Mouse (Mus musculus): ENCODE data around the gene Wap. TPM values are rescaled to one million over a fixed set of nuclear protein-coding genes. Genes with fewer than 3 reads are reported as not detected.

Gene Wap
- total and polyA plus RNA-seq, 3 experiments = not detected

GRCm38 (mm10) chr11:6636150-6636549, 2.3 kb downstream of the Wap start:
- Histone ChIP-seq H3K27me3 (replicated peaks) (no peaks in the 10 kb centered on the region), H3K36me3 (replicated peaks in 1 of 2; ENCODE audit: control insufficient read depth in 1 of 2, insufficient read depth in 1 of 2, low read length in 1 of 2) (no peaks in the 10 kb centered on the region), H3K9ac (ENCODE audit: insufficient read depth, low read depth) (no peak overlapping the region), H3K9me3 (replicated peaks; ENCODE audit: low read length) (peaks cover 6% of the 10 kb centered on the region), H3K27ac (ENCODE audit: insufficient read depth, low read depth) (no peak overlapping the region), H3K4me3 (replicated peaks in 1 of 3; ENCODE audit: low read depth in 2 of 3, low read length in 2 of 3, poor library complexity in 1 of 3) (no peak overlapping the region), H3K4me1 (ENCODE audit: control insufficient read depth in 1 of 2, insufficient read depth in 2 of 2) (peaks cover 0 to 8% of the 10 kb centered on the region in 2 experiments; a peak in 3 of 4 replicates), H3K79me2 (replicated peaks; ENCODE audit: control insufficient read depth, extremely low read depth, insufficient read depth, poor library complexity, severe bottlenecking) (no peaks in the 10 kb centered on the region), H3K4me2 (ENCODE audit: insufficient read depth, low read depth, poor library complexity, severe bottlenecking) (no peak overlapping the region)
- dilution Hi-C loops (cut with MboI; ENCODE audit: extremely low pct_ligation_motif_present, extremely low pct_unique_long_range_greater_than_20kb, low sequenced_read_pairs) = no loop called here
- in situ Hi-C loops (cut with MboI; ENCODE audit: low pct_ligation_motif_present, low pct_unique_long_range_greater_than_20kb, low sequenced_read_pairs) = no loop called here
- peak; percentile 43 for DNase-seq (ENCODE audit: extremely low read depth)
- no peak for TF ChIP-seq EP300 (IDR thresholded peaks at IDR 0.05; ENCODE audit: low read length)
- no peak for TF ChIP-seq POLR2AphosphoS2 (IDR thresholded peaks at IDR 0.05; ENCODE audit: low read depth, low read length)
- peak; percentile 30 for TF ChIP-seq SMC3 (IDR thresholded peaks at IDR 0.05; ENCODE audit: low read depth, low read length)
- peak; percentile 16 to 71; a peak in 2 of 4 replicates for TF ChIP-seq CTCF (conservative IDR thresholded peaks at IDR 0.05 in 1 of 2, IDR thresholded peaks at IDR 0.05 in 1 of 2; ENCODE audit: low read depth in 2 of 2, low read length in 2 of 2)
- TF ChIP-seq ZC3H11A (IDR thresholded peaks at IDR 0.05; ENCODE audit: low read depth, low read length) = no peak

- Histone ChIP-seq H3K27ac (ENCODE audit: insufficient read depth, low read depth) (no peak overlapping the region), H3K27me3 (replicated peaks) (no peaks in the 10 kb centered on the region), H3K4me3 (replicated peaks in 1 of 3; ENCODE audit: low read depth in 2 of 3, low read length in 2 of 3, poor library complexity in 1 of 3) (no peak overlapping the region), H3K9ac (ENCODE audit: insufficient read depth, low read depth) (no peak overlapping the region), H3K36me3 (replicated peaks in 1 of 2; ENCODE audit: control insufficient read depth in 1 of 2, insufficient read depth in 1 of 2, low read length in 1 of 2) (peaks cover 0 to 3% of the 10 kb centered on the region in 2 experiments), H3K4me1 (ENCODE audit: control insufficient read depth in 1 of 2, insufficient read depth in 2 of 2) (peaks cover 9 to 22% of the 10 kb centered on the region in 2 experiments), H3K79me2 (replicated peaks; ENCODE audit: control insufficient read depth, extremely low read depth, insufficient read depth, poor library complexity, severe bottlenecking) (peaks cover 17% of the 10 kb centered on the region), H3K4me2 (ENCODE audit: insufficient read depth, low read depth, poor library complexity, severe bottlenecking) (no peak overlapping the region), H3K9me3 (replicated peaks; ENCODE audit: low read length) (peaks cover 7% of the 10 kb centered on the region)
- in situ Hi-C loops (cut with MboI; ENCODE audit: low pct_ligation_motif_present, low pct_unique_long_range_greater_than_20kb, low sequenced_read_pairs) (no loop called here), dilution Hi-C loops (cut with MboI; ENCODE audit: extremely low pct_ligation_motif_present, extremely low pct_unique_long_range_greater_than_20kb, low sequenced_read_pairs) (no loop called here)
- DNase-seq (ENCODE audit: extremely low read depth) = peak; percentile 69
- TF ChIP-seq SIN3A (IDR thresholded peaks at IDR 0.05; ENCODE audit: low read length) (no peak), MYC (IDR thresholded peaks at IDR 0.05; ENCODE audit: low read depth, low read length) (0 out of 2 replicates have a peak, but pooled peaks have one; percentile 27), CTCF (conservative IDR thresholded peaks at IDR 0.05 in 1 of 2, IDR thresholded peaks at IDR 0.05 in 1 of 2; ENCODE audit: low read depth in 2 of 2, low read length in 2 of 2) (peak; percentile 8 to 64; a peak in 2 of 4 replicates), RAD21 (IDR thresholded peaks at IDR 0.05; ENCODE audit: low read depth, low read length) (peak; percentile 56), SMC3 (IDR thresholded peaks at IDR 0.05; ENCODE audit: low read depth, low read length) (peak; percentile 26; the same call in 1 of the 2 replicates)
Observed at GRCm38 (mm10) chr11:6629655-6630054, 8.8 kb downstream of the Wap start.

GRCm38 (mm10) chr11:6628568-6628967, 9.9 kb downstream of the Wap start:
- H3K79me2 ChIP-seq (replicated peaks; ENCODE audit: control insufficient read depth, extremely low read depth, insufficient read depth, poor library complexity, severe bottlenecking) = peaks cover 28% of the 10 kb centered on the region
- TF ChIP-seq CHD2 (IDR thresholded peaks at IDR 0.05; ENCODE audit: low read length) = no peak
- no peak for TF ChIP-seq TBP (conservative IDR thresholded peaks at IDR 0.05; ENCODE audit: low read depth, low read length)
- TF ChIP-seq CTCF (conservative IDR thresholded peaks at IDR 0.05 in 1 of 2, IDR thresholded peaks at IDR 0.05 in 1 of 2; ENCODE audit: low read depth in 2 of 2, low read length in 2 of 2) = peak; percentile 66 to 86
- peak; percentile 42; the same call in 1 of the 2 replicates for TF ChIP-seq POLR2A (IDR thresholded peaks at IDR 0.05; ENCODE audit: low read depth, low read length)
- no peak for TF ChIP-seq ETS1 (conservative IDR thresholded peaks at IDR 0.05; ENCODE audit: low read depth, low read length)
- peak; percentile 59; the same call in 1 of the 2 replicates for TF ChIP-seq POLR2AphosphoS2 (IDR thresholded peaks at IDR 0.05; ENCODE audit: low read depth, low read length)
- TF ChIP-seq JUN (IDR thresholded peaks at IDR 0.05; ENCODE audit: insufficient read depth, low read depth, low read length) = no peak
- TF ChIP-seq MAX (IDR thresholded peaks at IDR 0.05; ENCODE audit: low read length) = peak; percentile 84
- no peak for TF ChIP-seq KAT2A (IDR thresholded peaks at IDR 0.05; ENCODE audit: insufficient replicate concordance, low read length)
- TF ChIP-seq CHD1 (IDR thresholded peaks at IDR 0.05; ENCODE audit: low read depth, low read length) = no peak
- TF ChIP-seq SMC3 (IDR thresholded peaks at IDR 0.05; ENCODE audit: low read depth, low read length) = peak; percentile 68
- peak; percentile 94 for TF ChIP-seq MYC (IDR thresholded peaks at IDR 0.05; ENCODE audit: low read depth, low read length)
- no peak for TF ChIP-seq SIN3A (IDR thresholded peaks at IDR 0.05; ENCODE audit: low read length)
- peak; percentile 33 for TF ChIP-seq RAD21 (IDR thresholded peaks at IDR 0.05; ENCODE audit: low read depth, low read length)
- TF ChIP-seq HCFC1 (IDR thresholded peaks at IDR 0.05; ENCODE audit: low read depth, low read length) = peak; percentile 14; the same call in 1 of the 2 replicates
- no peak for TF ChIP-seq BHLHE40 (IDR thresholded peaks at IDR 0.05; ENCODE audit: low read depth, low read length)
- TF ChIP-seq MXI1 (IDR thresholded peaks at IDR 0.05; ENCODE audit: low read depth, low read length) = no peak
- peak; percentile 38; the same call in 1 of the 2 replicates for TF ChIP-seq NRF1 (IDR thresholded peaks at IDR 0.05; ENCODE audit: low read depth, low read length)
- H3K36me3 ChIP-seq (replicated peaks in 1 of 2; ENCODE audit: control insufficient read depth in 1 of 2, insufficient read depth in 1 of 2, low read length in 1 of 2) = peaks cover 5 to 14% of the 10 kb centered on the region in 2 experiments
- no peak overlapping the region for H3K4me2 ChIP-seq (ENCODE audit: insufficient read depth, low read depth, poor library complexity, severe bottlenecking)
- H3K27ac ChIP-seq (ENCODE audit: insufficient read depth, low read depth) = no peak overlapping the region
- H3K4me1 ChIP-seq (ENCODE audit: control insufficient read depth in 1 of 2, insufficient read depth in 2 of 2) = peaks cover 11 to 24% of the 10 kb centered on the region in 2 experiments
- dilution Hi-C loops (cut with MboI; ENCODE audit: extremely low pct_ligation_motif_present, extremely low pct_unique_long_range_greater_than_20kb, low sequenced_read_pairs) = no loop called here
- H3K9me3 ChIP-seq (replicated peaks; ENCODE audit: low read length) = peaks cover 7% of the 10 kb centered on the region
- no peaks in the 10 kb centered on the region for H3K27me3 ChIP-seq (replicated peaks)
- in situ Hi-C loops (cut with MboI; ENCODE audit: low pct_ligation_motif_present, low pct_unique_long_range_greater_than_20kb, low sequenced_read_pairs) = no loop called here
- no peak overlapping the region for H3K9ac ChIP-seq (ENCODE audit: insufficient read depth, low read depth)
- no peak overlapping the region for H3K4me3 ChIP-seq (replicated peaks in 1 of 3; ENCODE audit: low read depth in 2 of 3, low read length in 2 of 3, poor library complexity in 1 of 3)
- peak; percentile 86 for DNase-seq (ENCODE audit: extremely low read depth)

Data from CH12.LX (cell line).